Mouse (Mus musculus) CD4-positive, CD25-positive, alpha-beta regulatory T cell, adult 2 months (primary cell): ENCODE data around the gene Spsb4.

Experiments used
- DNase-seq: peaks from one replicate; pipeline ENCODE4 v3.0.0-alpha.2; 2012; ENCODE audit warnings: low read depth, low spot score

The Spsb4 gene

GRCm38 (mm10) chr9:96904360-96905355 lies 114.0 kb downstream of the Spsb4 start:
- no peak for DNase-seq

- DNase-seq: no peak
Measured at GRCm38 (mm10) chr9:96899717-96900116, 118.9 kb downstream of the Spsb4 start.

- DNase-seq: no peak
Measured at GRCm38 (mm10) chr9:96899004-96899403, 119.6 kb downstream of the Spsb4 start.

- no peak for DNase-seq
Measured at GRCm38 (mm10) chr9:96896690-96897089, 122.0 kb downstream of the Spsb4 start.

DNA sequence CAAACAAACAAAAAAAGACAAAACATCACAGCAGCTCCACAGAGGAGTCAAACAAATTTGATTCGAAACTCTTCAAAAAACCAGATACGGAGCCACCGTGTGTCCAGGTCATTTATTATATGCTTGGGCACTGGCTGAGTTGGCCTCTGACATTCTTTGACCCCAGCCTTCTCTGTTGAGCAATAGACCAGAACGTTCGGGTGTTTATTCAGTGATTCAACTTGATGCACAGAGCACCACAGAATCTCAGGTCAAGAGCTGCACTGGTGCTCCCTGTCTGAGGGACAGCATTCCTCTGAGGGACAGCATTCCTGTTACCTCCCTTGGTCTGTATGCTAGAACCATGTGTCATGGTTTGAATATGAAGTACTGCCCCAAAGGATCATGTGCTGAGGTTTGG lies 125.1 kb downstream of the Spsb4 start:
- no peak for DNase-seq
